Mouse (Mus musculus): ENCODE data around the gene C1qtnf6.

C1qtnf6 gene

DNA sequence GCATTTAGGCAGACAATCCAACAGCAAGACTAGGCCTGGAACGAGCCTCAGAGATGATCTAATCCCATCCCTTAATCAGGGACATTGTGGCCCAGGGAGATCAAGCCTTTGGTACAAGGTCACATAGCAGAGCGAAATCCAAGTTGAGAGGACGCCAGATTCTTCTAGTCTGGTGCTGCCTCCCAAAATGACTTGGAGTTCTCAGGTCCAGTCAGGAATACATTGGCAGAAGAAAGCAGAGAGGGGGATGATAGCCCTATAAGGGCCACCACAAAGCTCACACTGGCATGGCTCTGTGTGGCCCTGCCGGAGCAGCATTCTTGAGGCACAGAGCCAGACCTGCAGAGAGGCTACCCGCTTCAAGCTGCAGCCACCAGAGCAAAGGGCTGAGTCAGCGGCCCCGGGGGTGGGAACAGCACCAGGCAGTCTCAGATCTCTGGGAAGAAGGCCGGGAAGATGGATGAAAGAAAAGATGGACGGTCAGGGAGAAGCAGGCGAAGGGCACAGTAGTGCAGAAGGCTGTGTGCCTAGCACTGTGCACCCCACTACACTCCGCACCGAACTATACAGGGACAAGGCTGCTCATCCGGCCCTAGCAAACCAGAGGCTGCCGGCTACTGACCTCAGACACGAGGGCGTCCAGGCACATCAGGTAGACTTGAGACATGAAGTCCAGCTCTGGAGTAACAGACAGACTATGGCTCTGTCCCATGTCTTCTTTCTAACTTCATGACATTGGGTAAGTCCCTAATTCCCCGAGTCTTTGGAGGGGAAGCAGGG is at the start of gene C1qtnf6:
TSS of gene C1qtnf6 (minus strand) at position 746 of the 780 bp plus-strand sequence.
- DNase-seq, result peak; percentile 69

DNA sequence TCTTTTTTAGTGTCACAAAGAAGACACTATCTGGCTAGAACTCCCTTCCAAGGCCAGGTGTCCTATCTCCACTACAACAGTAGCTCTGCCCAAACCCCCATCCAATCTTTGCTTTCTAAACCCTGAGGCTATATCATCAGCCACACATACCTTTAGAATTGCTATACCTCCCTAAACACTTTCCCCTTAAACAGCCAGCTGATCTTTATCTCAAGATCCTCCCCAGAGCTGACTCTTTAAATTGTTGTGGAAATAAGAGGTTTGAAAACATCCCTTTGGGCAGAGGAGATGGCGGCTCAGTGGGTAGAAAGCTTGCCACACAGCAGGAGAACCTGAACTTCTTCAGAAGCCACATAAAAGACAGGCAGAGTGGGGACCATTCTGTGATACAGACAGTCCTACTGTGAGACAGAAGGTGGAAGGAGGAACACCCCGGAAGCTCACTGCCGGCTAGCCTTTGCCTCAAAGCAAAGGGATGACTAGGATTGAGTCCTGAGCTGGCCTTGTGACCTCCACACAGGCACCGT is 45.1 kb upstream of the C1qtnf6 start:
- no peak for DNase-seq

DNA sequence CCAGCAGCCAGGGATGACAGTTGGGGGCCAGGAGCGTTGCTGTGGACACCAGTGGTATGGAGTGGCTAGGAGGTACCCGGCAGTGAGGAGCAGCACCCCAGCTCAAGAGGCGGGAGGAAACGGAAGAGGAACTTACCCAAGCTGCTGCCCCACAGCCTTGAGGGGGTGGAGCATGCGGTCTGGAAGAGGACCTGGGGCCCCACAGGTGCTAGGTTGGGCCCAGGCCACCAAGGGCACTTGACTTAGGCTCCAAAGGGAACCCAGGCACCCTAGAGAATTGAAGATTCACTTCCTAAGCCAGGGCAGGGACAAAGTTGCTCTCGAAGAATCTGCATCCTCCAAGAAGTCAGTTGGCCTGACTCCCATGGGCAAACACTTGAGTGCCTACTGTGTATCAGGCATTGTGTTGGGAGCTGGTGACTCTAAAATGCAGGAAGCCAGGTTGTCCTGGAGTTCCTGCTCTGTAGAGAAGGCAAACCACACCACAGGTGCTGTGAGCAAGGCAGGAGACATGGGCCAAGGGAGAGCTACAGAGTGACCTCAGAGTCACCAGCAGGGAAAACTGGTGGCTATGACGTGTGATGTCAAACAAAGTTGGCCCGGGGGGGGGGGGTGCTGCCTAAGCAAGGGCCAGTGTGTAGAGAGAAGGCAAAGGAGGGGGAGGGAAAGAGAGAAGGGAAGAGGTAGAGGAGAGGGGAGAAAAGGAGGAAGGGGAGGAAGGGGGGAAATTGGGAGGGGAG is 41.6 kb upstream of the C1qtnf6 start, which contains the start of gene Rac2:
TSS of gene Rac2 (minus strand) at position 126 of the 740 bp plus-strand sequence.
- peak; percentile 43 for DNase-seq

DNA sequence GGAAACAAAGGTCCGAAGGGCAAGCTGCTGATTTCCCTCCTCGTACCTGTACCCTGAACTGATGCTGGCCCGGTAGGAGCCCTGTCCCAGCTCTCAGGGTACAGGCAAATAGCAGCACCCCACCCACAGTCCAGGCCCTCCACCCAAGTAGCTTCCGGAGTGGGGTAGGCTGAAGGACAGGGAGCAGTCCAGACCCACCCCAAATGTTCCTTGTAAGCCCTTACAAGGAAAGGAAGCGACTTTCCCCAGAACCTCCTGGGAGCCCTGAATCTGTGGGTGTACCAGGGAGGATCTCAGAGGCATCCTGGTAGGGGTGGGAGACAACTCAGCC is 41.0 kb upstream of the C1qtnf6 start:
- DNase-seq, result no peak

DNA sequence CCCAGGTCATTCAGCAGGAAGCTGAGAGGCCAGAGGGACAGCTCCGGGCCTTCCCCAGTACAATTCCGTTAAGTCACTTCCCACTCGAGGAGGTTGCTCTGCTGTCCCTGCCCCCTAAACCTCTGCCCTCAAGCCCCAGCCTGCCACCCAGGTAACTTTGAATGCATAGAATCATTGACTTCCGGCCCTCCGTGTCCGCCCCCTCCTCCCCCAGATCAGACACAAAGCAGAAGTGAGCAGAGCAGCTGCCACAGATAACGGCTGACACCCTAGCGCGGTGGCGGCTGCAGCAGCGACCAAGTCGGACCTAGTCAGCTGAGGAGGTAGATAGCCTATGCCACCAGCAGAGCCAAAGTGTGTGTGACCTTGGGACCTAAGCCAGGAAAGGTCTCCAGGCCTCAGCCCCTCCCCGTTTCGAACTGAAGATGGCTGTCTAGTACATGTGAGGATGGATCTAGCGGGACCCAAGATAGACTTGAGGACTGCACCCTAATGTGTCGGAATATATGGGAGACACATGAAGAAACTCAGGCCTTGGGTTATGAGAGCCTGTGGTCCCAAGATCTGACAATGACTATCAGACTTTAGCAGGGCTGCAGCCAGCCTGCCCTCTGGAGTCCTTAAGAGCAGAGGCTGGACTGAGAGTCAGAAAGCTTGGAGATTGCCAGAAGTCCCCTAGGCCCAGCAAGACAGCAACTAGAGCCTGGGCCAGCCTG is 40.5 kb upstream of the C1qtnf6 start:
- peak; percentile 35 for DNase-seq

DNA sequence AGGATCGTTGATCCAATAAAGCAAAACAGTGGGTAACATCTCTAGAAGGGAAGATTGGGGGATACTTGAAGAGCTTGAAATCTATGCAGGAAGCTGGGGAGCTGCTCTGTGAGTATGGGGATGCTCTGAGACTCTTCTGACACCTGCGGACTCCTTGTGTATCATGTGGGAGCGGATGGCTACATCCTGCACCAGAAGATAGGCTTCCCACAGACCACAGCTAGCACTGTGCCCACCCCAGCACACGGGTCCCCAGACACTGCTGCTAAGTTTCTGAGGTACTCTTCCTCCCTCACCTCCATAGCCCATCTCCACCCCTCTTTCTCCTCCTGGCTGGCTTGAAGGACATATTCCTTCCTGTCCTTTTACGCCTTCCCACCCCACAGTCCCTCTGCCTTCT is 39.0 kb upstream of the C1qtnf6 start:
- DNase-seq, result no peak

DNA sequence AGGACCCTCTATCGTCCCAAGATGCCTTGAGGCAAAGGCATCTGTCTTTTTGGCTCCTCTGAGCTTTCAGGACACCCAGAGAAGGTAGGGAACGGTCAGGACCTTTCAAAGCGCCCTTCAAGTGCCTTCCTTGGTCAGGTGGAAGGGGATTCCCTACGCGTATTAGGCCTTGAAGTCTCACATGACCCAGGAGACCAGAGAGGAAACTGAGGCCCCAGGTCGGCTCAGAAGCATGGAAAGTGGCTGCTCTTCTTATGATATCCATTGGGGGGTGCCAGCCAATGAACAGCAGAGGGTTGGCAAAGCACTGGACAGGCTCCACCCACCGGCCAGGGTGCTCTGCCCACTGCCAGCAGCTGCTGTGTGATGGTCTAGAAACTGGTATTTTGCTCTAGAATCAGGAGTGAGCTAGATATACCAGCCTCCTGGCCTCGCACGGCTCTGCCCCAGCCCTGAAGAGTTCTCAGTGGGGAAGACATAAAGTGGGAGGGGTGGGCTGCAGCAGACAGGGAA is 36.4 kb upstream of the C1qtnf6 start:
- no peak for DNase-seq

DNA sequence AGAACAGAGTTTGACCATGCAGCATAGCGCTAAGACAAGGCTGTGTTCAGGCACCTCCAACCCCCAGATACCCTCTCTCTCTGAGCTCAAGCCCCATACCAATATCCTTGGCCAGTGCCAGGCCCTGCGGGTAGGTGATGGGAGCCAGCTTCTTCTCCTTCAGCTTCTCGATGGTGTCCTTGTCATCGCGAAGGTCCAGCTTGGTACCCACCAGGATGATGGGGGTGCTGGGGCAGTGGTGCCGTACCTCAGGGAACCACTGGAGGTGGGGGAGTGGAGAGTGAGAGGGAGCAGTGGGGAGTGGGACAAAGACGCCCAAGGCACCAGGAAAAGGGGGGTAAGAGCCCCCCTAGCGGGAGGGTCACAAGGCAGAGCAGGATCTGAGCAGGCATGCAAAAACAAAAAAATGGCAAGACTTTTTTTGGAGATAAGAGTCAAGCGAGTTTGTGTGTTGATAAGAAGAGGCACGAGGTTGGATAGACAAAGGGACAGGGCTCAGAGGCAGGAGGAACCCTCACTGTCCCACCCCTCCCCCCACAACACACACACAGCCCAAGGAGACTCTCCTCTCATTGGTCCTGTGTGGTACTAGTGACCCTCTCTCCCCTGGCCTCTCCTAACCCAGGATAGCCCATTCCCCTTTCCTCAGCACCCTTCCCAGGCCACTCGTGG is 33.7 kb upstream of the C1qtnf6 start:
- DNase-seq, result no peak

DNA sequence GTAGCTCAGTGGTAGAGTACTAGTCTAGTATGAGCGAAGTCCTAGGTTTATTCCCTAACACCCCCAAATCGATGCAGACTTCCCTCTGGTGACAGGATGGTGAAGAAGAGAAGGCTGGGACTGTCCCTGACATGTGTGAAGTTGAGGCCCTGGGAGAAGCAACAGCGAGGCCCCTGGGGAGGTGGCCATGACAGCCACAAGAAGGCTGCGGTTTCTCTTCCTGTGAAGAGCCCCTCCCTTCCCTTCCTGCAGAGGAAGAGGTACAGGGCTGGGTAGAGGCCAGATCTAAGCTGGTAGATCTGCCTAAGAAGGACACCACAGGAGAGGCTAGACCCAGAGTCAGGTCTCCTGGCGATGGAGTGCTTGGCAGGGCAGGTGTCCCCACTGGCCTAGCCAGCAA is 32.7 kb upstream of the C1qtnf6 start:
- no peak for DNase-seq

DNA sequence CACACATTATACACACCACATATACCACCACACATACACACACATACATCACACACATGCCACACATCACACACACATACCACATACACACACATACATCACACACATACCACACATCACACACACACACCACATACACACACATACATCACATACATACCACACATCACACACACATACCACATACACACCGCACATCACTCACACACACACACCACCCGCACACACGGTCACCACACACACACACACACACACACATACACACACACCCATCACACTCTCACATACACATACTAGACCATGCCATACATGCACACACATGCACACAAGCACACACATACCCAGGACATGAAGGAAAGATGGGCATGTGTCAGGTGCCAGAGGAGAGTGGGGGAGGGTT is 32.1 kb upstream of the C1qtnf6 start:
- no peak for DNase-seq

DNA sequence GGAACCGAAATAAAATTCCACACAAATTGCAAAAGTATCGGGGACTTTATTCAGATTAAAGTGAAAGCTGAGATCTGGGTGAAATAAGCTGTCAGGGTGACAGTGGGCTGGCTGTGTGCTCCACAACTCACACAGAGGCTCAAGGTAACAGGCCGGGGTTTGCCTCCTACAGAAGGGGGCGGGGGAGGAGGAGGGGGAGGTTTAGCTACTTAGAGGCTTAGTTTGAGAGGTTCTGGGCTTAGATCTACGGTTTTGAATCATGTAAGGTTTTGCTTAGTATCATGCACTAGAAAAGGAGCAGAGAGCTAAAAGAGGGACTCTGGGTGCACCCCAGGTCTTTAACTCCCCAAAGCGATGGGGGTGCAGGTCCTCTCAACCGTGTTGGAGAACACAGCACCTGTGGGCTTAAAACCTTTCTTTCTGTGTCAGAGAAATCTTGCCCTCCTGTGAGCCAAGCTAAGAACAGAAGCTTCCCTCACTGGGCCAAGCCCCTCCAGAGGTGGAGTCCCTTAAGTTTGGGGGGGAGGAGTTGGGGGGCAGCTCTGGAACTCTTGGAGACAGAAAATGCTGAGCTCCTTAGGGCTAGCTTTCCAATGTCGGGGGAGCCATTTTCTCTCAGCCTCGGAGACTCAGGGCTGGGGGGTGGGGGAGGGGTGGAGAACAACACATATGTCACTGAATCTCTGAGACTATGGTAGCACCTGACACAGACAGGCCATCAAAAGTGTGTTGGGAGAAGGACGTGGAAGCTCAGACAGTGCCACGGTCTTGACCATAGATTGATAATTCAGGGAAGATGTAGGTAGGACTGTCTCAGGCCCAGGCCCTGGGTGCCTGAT is 28.1 kb upstream of the C1qtnf6 start:
- no peak for DNase-seq

DNA sequence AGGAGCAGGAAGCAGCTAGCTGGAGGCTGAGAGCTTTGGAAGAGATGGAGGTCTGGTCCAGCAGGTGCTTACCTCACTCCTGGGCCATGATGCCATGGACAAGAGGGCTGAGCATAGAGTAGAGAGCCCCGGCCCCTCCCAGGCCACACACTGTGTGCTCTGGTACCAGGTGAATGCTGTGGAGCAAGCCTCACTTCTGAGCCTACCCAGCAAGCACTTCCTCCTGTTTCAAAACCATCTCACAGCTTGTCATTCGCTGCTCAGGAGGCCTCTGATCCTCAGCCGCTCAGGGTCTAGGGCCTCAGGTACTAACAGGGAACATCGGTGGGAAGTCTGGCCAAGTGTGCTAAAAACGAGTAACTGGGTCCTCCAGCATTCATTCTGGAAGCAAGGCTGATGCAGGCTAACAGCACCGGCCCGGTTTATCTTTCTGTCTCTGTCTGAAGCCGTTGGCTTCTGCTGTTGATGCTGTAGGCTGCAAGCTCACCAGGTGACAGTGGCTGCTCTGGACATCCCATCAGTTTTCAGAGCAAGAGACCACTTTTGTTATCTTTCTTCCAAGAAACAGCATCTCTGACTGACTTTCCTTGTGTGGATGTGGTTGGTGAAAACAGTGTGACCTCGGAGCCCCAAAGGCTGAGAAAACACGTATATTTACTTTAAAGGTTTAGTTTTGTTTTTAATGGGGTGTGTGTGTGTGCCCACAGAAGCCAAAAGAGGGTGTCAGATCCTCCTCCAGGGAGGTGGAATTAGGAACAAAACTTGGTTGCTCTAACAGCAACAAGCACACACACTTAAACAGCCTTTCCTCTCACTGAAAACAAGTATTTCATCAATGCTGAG is 26.7 kb upstream of the C1qtnf6 start:
- no peak for DNase-seq

DNA sequence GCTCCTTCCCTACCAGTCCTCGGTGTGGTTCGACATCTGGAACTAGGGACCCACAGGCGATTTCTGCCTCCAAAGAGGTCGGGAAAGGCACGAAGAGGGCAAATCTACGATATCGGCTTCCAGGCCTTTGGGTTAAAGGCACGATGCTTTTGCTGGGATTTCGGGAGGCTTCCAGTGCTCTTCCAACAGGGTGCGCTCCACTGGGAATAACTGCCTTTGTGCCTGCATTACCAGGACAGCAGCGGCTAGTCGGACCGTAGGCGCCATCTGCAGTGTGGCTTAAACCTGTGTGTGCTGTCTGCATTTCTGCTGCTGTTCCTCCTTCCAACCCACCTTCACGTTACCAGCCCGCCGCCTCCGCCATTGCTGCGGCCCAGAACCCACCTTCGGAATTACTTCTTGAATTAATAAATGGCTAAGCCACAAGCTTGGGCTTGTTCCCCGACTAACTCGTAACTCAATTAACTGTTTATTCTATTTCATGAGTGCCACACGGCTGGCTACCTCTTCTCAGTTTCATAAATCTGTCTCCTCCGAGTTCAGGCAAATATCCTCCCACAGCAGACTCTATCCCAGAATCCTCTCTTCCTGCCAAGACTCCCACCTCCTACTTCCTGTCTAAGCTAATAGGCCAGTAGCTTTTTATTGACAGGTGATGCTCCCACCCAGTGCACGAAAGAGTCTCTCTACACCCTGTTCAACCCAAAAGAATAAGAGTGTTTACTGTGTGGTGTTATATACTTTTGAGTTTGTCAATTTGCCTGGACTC is 23.5 kb upstream of the C1qtnf6 start:
- peak; percentile 24 for DNase-seq

DNA sequence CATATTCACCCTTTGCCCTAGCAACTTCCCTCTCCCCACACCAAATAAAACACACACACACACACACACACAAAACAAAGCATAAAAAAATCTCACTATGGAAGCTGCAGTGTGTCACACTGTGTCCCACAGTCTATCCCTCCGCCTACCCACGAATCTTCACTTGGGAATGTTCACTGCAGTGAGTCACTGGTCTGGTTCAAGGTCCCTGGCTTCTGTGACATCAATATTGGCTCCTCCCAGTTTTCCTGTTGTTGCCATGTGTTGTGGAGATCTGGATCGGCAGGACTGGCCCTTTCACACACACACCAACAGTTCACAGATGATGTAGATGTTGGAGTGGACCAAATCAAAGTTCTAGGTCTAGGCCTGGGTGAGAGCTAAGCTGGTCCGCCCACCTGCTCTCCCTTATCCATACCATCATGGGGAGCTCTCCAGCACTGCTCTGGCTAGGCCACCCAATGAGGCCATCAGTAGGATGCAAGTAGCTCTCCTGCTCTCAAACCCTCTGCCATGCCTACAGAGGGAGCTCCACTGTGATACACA is 18.0 kb upstream of the C1qtnf6 start:
- no peak for DNase-seq

DNA sequence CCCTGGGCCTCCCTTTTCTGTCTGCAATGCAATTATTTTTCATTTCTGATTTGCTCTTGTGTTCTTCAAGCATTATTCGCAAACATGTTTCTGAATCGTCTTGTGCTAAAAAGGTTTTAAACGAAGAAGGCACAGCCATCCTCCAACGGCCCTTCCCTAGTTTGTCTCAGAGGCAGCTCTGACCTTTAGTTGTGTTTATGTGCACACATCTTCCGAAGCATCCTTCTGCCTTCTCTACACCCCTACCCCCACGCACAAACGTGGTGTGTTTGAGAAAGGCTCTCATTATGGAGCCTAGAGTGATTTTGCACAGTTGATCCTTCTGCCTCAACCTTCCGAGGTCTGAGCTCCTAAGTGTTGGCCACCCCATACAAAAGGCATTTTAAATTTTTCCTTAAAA is 17.5 kb upstream of the C1qtnf6 start:
- DNase-seq, result no peak

DNA sequence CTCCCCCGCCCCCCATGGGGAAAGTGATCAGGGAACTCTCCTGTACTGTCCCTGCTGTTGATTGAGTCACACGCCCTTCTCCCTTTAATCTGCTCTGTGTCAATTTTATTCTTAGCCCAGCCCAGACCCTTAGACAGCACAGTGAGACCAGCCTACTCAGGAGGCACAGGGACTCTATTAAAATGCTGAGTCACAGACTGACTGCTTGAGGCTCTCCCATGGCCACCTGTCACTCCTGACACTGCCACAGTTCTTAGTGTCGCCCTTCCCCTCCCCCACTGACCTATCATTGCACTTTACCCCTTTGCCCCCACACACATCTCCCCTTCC is 17.1 kb upstream of the C1qtnf6 start:
- DNase-seq, result no peak

DNA sequence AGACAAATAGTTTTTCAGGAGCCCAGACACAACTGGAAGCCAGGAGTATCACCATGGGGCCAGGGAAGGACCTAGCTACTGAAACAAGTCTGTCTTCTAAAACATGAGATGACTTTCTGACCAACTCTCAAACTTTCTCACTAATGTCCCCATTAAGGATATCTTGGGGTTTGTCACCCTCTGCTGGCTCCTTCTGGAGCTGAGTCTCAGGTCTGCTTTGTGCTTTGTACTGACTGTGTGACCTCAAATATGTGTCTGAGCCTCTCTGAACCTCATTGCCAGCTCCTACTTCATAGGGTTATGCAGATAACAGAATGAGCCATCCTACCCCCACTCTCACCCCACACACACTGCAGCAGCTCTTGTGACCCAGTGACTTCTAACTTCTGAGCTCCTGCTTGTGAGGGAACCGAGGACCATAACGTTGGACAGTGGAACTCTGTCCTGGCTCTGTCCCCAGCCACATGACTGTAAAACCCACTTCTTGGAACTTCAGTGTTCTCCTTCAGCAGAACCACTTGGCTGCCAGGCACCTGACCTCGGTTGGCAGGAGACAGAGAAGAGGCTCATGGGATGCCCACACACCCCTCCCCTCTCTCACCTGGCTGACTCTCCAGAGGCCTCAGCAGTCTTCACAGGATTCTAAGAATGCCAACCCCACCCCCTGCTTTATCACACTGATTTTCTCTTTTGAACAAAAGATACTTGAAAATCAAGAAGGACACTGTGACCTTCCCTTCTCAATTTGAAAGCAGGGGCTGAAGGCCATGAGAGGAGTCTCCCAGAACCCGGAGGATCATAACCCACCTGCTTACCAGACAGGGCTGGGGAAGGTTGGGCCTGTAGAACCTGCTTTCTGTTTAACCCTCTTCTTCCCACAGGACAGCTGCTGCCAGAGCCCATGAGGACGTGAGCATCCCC is 16.5 kb upstream of the C1qtnf6 start:
- DNase-seq, result peak; percentile 74

DNA sequence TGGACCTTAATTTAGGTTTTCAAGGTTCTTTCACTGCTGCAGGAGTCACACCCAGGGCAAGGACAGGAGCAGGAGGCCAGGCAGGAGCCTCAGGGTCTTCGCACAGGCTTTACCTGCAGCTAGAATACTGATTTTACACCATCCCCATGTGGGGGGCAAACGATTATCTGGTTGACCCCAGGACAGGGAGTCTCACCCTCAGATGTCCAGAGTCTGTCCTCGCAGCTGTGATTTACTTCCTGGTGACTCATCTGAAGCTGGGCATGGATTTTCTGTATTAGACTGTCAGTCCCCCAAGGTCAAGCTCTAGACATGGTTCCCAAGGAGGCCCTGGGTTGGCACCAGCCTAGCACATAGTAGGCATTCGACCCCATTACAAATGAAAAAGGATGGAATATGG is 14.8 kb upstream of the C1qtnf6 start:
- no peak for DNase-seq

DNA sequence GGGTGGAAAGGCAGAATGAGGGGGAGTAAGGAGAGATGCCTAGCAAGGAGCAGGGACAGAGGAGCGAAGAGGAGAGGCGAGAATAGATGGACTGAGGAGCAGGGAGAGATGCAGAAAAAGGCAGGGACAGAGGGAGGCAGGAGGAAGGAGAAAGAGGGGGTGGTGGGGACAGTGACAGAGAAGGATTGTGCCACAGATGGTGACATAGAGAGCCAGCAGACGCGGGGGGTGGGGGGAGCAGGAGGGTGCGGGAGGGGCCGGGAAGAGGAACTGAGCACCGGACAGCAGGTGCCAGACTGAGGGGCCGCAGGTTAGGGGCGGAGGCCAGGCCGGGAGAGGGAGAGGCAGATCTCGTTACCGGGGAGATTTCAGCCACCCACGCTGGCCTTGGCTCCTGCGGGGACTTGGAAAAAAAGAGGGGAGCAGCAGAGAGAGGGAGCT is 13.4 kb upstream of the C1qtnf6 start, which contains the start of gene Sstr3:
TSS of gene Sstr3 (minus strand) at position 125 of the 441 bp plus-strand sequence.
- DNase-seq, result no peak
